Mouse (Mus musculus) thymus, adult 2 months (tissue): ENCODE measurements around the gene RPS10-NUDT3. TPM values are rescaled to one million over a fixed set of nuclear protein-coding genes. Genes with fewer than 3 reads are reported as not detected.

Source experiments
- DNase-seq: peaks from one replicate; pipeline ENCODE4 v3.0.0; 2021
- H3K27ac ChIP-seq: fragments of 200-500 bp; 2 replicates; pipeline ENCODE4 v1.5.1; 2012; ENCODE audit warnings: low read length, control low read depth; ENCODE audit not compliant: control insufficient read depth, insufficient read depth
- H3K27me3 ChIP-seq: fragments of 200-500 bp; 2 replicates; pipeline ENCODE4 v1.6.1; 2012; ENCODE audit warnings: mild to moderate bottlenecking, low read length, moderate library complexity, mixed read lengths; ENCODE audit not compliant: control insufficient read depth, insufficient read depth
- H3K36me3 ChIP-seq: fragments of 200-500 bp; 2 replicates; pipeline ENCODE4 v1.6.1; 2012; ENCODE audit warnings: mild to moderate bottlenecking, low read length, moderate library complexity; ENCODE audit not compliant: control insufficient read depth, insufficient read depth
- H3K4me1 ChIP-seq: fragments of 200-500 bp; replicated peaks from 2 replicates; pipeline ENCODE4 v1.6.1; 2012; ENCODE audit warnings: low read length; ENCODE audit not compliant: control insufficient read depth, insufficient read depth
- H3K4me3 ChIP-seq: fragments of 200-500 bp; 2 replicates; pipeline ENCODE4 v1.5.1; 2012; ENCODE audit warnings: mild to moderate bottlenecking, low read length, control low read depth, moderate library complexity; ENCODE audit not compliant: control insufficient read depth, insufficient read depth
- CTCF ChIP-seq: fragments of 200-500 bp; IDR thresholded peaks from 2 replicates; pipeline ENCODE4 v1.5.1; 2012; ENCODE audit warnings: mild to moderate bottlenecking, control low read depth, low read length, moderate library complexity, borderline replicate concordance; ENCODE audit not compliant: control insufficient read depth, poor library complexity, insufficient read depth; ENCODE audit errors: extremely low read depth
- POLR2A ChIP-seq: fragments of 200-500 bp; IDR thresholded peaks from 2 replicates; pipeline ENCODE4 v1.6.1; 2012; ENCODE audit warnings: mild to moderate bottlenecking, low read length, control low read depth, moderate library complexity; ENCODE audit not compliant: control insufficient read depth, poor library complexity, insufficient read depth; ENCODE audit errors: extremely low read depth
- WGBS: fragments of 180-500 bp; shearing (Covaris S2); methylation state at CpG from one replicate; pipeline ENCODE4 v1.1.7; 2018; 5-methylcytosine and 5-hydroxymethylcytosine counted together
- polyA plus RNA-seq: library from polyadenylated mRNA; depleted of rRNA; stranded (reverse); fragments of >200 nt; gene quantifications from 2 replicates; pipeline ENCODE4 v1.2.3, GENCODE M21; 2012

The RPS10-NUDT3 gene
- polyA plus RNA-seq, 1 experiment = not detected

- 90% methylated on average over 6 of the region's 6 CpGs for WGBS
- TF ChIP-seq CTCF = peak; percentile 34; the same call in 1 of the 2 replicates
- no peak for TF ChIP-seq POLR2A
- Histone ChIP-seq H3K36me3 (peaks cover 14% of the 10 kb centered on the region; the same call in 1 of the 2 replicates), H3K4me3 (no peak overlapping the region), H3K27me3 (no peaks in the 10 kb centered on the region), H3K4me1 (no peaks in the 10 kb centered on the region), H3K27ac (no peak overlapping the region)
- no peak for DNase-seq
These were observed 57.6 kb downstream of the RPS10-NUDT3 start for GRCm38 (mm10) chr17:27577468-27577867.

GRCm38 (mm10) chr17:27576056-27576455 lies 59.0 kb downstream of the RPS10-NUDT3 start:
- DNase-seq = no peak
- 97% methylated on average over 7 of the region's 7 CpGs for WGBS
- H3K27ac ChIP-seq = no peak overlapping the region
- no peak overlapping the region for H3K4me3 ChIP-seq
- peaks cover 10% of the 10 kb centered on the region; the same call in 1 of the 2 replicates for H3K36me3 ChIP-seq
- no peaks in the 10 kb centered on the region for H3K27me3 ChIP-seq
- no peaks in the 10 kb centered on the region for H3K4me1 ChIP-seq
- no peak for TF ChIP-seq POLR2A
- TF ChIP-seq CTCF = no peak

GRCm38 (mm10) chr17:27575116-27575776 lies 59.8 kb downstream of the RPS10-NUDT3 start:
- Histone ChIP-seq H3K4me1 (no peaks in the 10 kb centered on the region), H3K27ac (no peak overlapping the region), H3K4me3 (no peak overlapping the region), H3K36me3 (peaks cover 2% of the 10 kb centered on the region; the same call in 1 of the 2 replicates), H3K27me3 (no peaks in the 10 kb centered on the region)
- DNase-seq = no peak
- TF ChIP-seq CTCF (no peak), POLR2A (no peak)
- 90% methylated on average over 10 of the region's 10 CpGs for WGBS

- no peaks in the 10 kb centered on the region for H3K4me1 ChIP-seq
- H3K27me3 ChIP-seq = no peaks in the 10 kb centered on the region
- DNase-seq = no peak
- H3K36me3 ChIP-seq = no peaks in the 10 kb centered on the region
- TF ChIP-seq POLR2A (no peak), CTCF (no peak)
- no peak overlapping the region for H3K4me3 ChIP-seq
- WGBS = 94% methylated on average over 16 of the region's 16 CpGs
- H3K27ac ChIP-seq = no peak overlapping the region
These were observed 60.4 kb downstream of the RPS10-NUDT3 start for GRCm38 (mm10) chr17:27574470-27575115.

GRCm38 (mm10) chr17:27573772-27574320 lies 61.2 kb downstream of the RPS10-NUDT3 start:
- Histone ChIP-seq H3K27ac (no peak overlapping the region), H3K36me3 (no peaks in the 10 kb centered on the region), H3K27me3 (no peaks in the 10 kb centered on the region), H3K4me3 (no peak overlapping the region), H3K4me1 (no peaks in the 10 kb centered on the region)
- 95% methylated on average over 10 of the region's 10 CpGs for WGBS
- DNase-seq = no peak
- TF ChIP-seq POLR2A (no peak), CTCF (no peak)

GRCm38 (mm10) chr17:27571315-27571714 lies 63.7 kb downstream of the RPS10-NUDT3 start:
- WGBS = 86% methylated on average over 8 of the region's 8 CpGs
- TF ChIP-seq CTCF (no peak), POLR2A (no peak)
- DNase-seq = no peak

GRCm38 (mm10) chr17:27568228-27568627 lies 66.8 kb downstream of the RPS10-NUDT3 start:
- no peaks in the 10 kb centered on the region for H3K27me3 ChIP-seq
- WGBS = 96% methylated on average over 5 of the region's 5 CpGs
- H3K4me3 ChIP-seq = no peak overlapping the region
- no peak for DNase-seq
- peaks cover 27% of the 10 kb centered on the region for H3K4me1 ChIP-seq
- H3K27ac ChIP-seq = no peak overlapping the region
- no peak for TF ChIP-seq CTCF
- no peak for TF ChIP-seq POLR2A
- no peaks in the 10 kb centered on the region for H3K36me3 ChIP-seq

More at GRCm38 (mm10) chr17:27571315-27571714, 63.7 kb downstream of the RPS10-NUDT3 start:
- Histone ChIP-seq H3K27ac (no peak overlapping the region), H3K27me3 (no peaks in the 10 kb centered on the region), H3K36me3 (no peaks in the 10 kb centered on the region), H3K4me1 (peaks cover 6% of the 10 kb centered on the region), H3K4me3 (no peak overlapping the region)
